Mouse (Mus musculus): ENCODE measurements at regions not wholly inside any gene's neighbourhood (a gene's known extent, or its start where the extent isn't known, plus 50 kb on each side); places are given as distances from the start of the nearest gene placed in this dataset.

- DNase-seq (ENCODE audit: extremely low spot score in 1 of 2, low spot score in 2 of 2) = no peak
- intact Hi-C loops (cut with DNase I) = no loop called here
These were observed 752.6 kb downstream of the Jrkl start for GRCm38 (mm10) chr9:12492890-12493618.

- no peak for DNase-seq (ENCODE audit: extremely low spot score in 1 of 2, low spot score in 2 of 2)
- intact Hi-C loops (cut with DNase I) = no loop called here
These were observed 787.8 kb downstream of the Jrkl start for GRCm38 (mm10) chr9:12457810-12458209.

- no peak for DNase-seq (ENCODE audit: extremely low spot score in 1 of 2, low spot score in 2 of 2)
- intact Hi-C loops (cut with DNase I) = no loop called here
These were observed 788.9 kb downstream of the Jrkl start for GRCm38 (mm10) chr9:12456695-12457094.

- intact Hi-C loops (cut with DNase I) = no loop called here
- DNase-seq (ENCODE audit: extremely low spot score in 1 of 2, low spot score in 2 of 2) = no peak
These were observed 811.5 kb downstream of the Jrkl start for GRCm38 (mm10) chr9:12434171-12434570.

GRCm38 (mm10) chr9:12421906-12422305, 823.7 kb downstream of the Jrkl start:
- intact Hi-C loops (cut with DNase I) = no loop called here

GRCm38 (mm10) chr9:12408500-12408899, 837.1 kb downstream of the Jrkl start:
- intact Hi-C loops (cut with DNase I) = no loop called here
- no peak for DNase-seq (ENCODE audit: extremely low spot score in 1 of 2, low spot score in 2 of 2)

More at GRCm38 (mm10) chr9:12421906-12422305, 823.7 kb downstream of the Jrkl start:
- DNase-seq (ENCODE audit: extremely low spot score in 1 of 2, low spot score in 2 of 2) = no peak

- peak in 1 of 2 experiments; percentile 25 for DNase-seq (ENCODE audit: extremely low spot score in 1 of 2, low spot score in 2 of 2)
- intact Hi-C loops (cut with DNase I) = no loop called here
These were observed 841.4 kb downstream of the Jrkl start for GRCm38 (mm10) chr9:12404185-12404584.

GRCm38 (mm10) chr9:12395648-12396047, 850.0 kb downstream of the Jrkl start:
- intact Hi-C loops (cut with DNase I) = no loop called here
- DNase-seq (ENCODE audit: extremely low spot score in 1 of 2, low spot score in 2 of 2) = no peak

- intact Hi-C loops (cut with DNase I) = no loop called here
- DNase-seq (ENCODE audit: extremely low spot score in 1 of 2, low spot score in 2 of 2) = no peak
These were observed 864.6 kb downstream of the Jrkl start for GRCm38 (mm10) chr9:12380732-12381645.

- intact Hi-C loops (cut with DNase I) = no loop called here
These were observed 865.6 kb downstream of the Jrkl start for GRCm38 (mm10) chr9:12380029-12380428.

GRCm38 (mm10) chr9:12344296-12344695, 901.3 kb downstream of the Jrkl start:
- intact Hi-C loops (cut with DNase I) = no loop called here
- DNase-seq (ENCODE audit: extremely low spot score in 1 of 2, low spot score in 2 of 2) = no peak

More at GRCm38 (mm10) chr9:12380029-12380428, 865.6 kb downstream of the Jrkl start:
- no peak for DNase-seq (ENCODE audit: extremely low spot score in 1 of 2, low spot score in 2 of 2)

- DNase-seq (ENCODE audit: extremely low spot score in 1 of 2, low spot score in 2 of 2) = peak in 1 of 2 experiments; percentile 19
- intact Hi-C loops (cut with DNase I) = no loop called here
These were observed 904.2 kb downstream of the Jrkl start for GRCm38 (mm10) chr9:12341453-12341852.

GRCm38 (mm10) chr9:12313517-12314075, 932.0 kb downstream of the Jrkl start:
- intact Hi-C loops (cut with DNase I) = no loop called here
- no peak for DNase-seq (ENCODE audit: extremely low spot score in 1 of 2, low spot score in 2 of 2)

GRCm38 (mm10) chr9:12313027-12313426, 932.6 kb downstream of the Jrkl start:
- no peak for DNase-seq (ENCODE audit: extremely low spot score in 1 of 2, low spot score in 2 of 2)
- intact Hi-C loops (cut with DNase I) = no loop called here
